Mouse (Mus musculus) right cerebral cortex, adult 2 months (tissue): ENCODE results near the gene Spata31d1a.
"Not testable (repeated sequence)": the region's sequence is repeated elsewhere in the genome, so short reads cannot be mapped to it uniquely, and the experiment has no call there.

Experiments used
- DNase-seq, 2 experiments: peaks; one replicate each; pipeline ENCODE4 v3.0.0; 2021 to 2022; ENCODE audit warnings: low spot score in 2 of 2

The Spata31d1a gene

DNA sequence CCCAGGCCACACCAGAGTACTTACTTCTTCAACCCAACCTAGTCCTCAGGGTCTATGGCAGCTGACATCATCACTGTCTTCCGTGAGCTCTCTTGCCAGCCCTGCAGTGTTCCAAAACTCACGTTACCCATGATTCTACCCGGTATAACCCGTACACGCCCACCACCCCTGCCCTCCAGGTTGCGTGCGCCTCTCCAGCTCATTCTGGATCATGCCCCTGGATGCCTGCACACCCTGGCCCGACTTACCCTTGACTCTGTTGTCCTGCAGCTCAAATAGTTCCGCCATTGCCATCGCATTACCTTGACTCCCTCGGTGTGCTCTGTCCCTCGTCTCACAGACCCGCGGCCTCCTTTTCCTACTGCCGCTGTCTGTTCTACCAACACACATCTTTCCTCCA, at the start of gene Spata31d1a:
Spata31d1a (minus strand) TSS at position 101 of the 400 bp plus-strand sequence.
- no peak for DNase-seq

DNA sequence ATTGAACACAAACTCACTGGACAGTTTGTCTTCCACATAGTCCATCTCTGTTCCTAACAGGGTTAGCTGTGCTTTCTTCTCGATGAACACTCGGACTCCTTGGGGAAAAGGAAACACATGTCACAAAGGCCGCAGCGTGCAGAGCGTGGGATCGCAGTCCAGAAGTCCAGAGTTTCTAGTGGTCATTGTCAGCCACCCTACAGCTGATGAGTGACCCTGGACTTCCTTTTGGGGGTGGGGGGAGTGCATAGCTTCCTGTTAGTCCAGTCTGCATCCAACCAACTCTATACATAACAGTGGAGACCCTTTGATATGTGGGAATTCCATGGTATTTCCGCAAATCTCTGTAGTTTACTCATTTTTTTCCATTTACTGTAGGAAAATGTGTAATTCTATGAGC, 46.8 kb upstream of the Spata31d1a start:
- DNase-seq, result no peak

DNA sequence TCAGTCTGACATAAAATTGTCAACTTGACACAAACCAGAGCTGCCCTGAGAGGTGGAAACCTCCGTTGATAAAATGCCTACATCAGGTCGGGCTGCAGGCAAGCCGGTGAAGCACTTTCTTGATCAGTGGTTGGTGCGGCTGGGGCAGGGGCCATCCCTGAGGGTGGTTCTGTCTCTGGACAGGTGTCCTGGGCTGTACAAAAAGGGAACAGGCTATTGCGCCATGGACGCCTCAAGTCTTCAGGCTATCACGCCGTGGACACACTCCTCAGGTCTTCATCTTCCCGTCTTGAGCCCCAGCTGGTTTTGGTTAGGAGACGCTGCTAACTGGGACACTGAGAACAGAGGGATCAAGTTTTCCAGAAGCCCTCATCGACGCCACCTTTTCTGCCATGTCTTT, 40.2 kb upstream of the Spata31d1a start:
- DNase-seq, result no peak

DNA sequence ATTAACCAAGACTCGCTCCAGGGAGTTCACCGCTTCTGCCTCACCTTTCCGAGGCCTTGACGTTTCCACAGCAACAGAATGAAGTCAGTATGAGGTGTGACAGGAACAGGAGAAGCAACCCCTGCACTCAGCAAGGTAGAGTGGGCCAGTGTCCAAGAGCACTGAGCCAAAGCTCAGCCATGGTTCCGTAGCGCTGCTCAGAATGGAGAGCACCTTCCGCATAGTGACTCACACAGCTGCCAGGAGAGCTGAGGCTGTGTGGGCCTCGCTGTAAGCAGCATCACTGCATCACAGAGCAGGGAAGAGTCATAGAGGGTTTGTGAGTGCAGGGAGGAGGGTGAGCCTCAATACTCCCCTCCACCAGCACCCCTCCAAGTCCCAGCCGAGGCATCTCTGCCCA, 36.6 kb upstream of the Spata31d1a start, which contains the start of gene 1700014D04Rik:
1700014D04Rik (minus strand) TSS at position 42 of the 400 bp plus-strand sequence.
- DNase-seq, result peak; percentile 72 to 75

DNA sequence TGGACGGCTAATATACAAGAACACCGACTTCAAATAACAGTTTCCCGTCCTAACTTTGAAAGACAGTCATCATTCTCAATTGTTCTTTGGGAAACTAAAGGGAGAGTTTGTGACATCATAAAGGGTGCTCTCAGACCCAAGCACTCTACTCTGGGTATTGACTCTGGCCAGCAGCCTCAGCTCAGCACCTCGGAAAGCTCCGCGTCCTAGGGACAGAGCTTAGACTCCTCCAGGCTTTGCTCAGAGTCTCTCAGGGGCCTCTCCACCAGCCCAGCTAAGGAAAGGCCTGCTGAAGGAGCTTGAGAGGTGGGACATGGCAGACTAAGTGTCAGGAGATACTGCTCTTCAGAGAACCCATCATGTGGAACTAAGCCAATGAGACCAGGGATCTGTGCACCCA, 36.0 kb upstream of the Spata31d1a start:
- no peak for DNase-seq

- peak; percentile 23 to 38 for DNase-seq
Measured at GRCm38 (mm10) chr13:59745462-59745861, 35.3 kb upstream of the Spata31d1a start.

DNA sequence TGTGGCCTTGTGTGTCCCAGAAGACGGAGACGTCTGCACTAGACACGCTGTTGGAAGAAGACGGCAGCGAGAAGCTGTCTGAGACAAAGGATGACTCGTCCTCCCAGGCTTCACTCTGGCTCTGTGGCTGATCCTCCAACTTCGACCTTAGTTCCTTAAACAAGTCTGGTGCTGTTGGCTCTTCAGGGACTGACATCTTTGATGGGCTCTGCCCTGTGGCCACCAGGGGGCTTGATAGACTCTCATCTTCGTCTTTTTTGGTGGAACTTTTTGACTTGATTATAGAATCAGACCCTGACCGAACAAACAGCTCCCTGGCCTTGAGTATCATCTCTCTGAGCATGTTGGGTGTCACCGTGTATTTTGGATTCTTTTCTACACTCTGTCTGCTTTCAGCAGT, 31.6 kb upstream of the Spata31d1a start:
- DNase-seq, result no peak

DNA sequence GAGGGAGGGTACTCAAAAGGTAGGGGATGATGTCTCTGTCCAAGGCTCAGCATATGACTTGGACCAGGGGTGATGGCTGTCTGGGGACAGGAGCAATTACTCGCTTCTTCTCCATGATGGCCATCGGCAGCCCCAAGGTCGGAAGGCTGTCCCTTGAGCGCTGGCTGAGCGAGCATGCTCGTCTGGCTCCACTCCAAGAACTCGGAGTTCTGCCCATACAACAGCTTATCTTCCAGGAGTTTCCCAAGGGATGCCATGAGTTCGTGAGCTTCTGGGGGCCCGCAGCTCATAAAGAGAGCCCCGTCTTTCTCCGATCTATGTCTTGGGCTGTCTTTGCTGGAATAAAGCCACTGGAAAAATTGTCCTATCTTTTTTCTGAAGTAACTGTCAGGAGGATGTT, 31.0 kb upstream of the Spata31d1a start:
- DNase-seq, result no peak

DNA sequence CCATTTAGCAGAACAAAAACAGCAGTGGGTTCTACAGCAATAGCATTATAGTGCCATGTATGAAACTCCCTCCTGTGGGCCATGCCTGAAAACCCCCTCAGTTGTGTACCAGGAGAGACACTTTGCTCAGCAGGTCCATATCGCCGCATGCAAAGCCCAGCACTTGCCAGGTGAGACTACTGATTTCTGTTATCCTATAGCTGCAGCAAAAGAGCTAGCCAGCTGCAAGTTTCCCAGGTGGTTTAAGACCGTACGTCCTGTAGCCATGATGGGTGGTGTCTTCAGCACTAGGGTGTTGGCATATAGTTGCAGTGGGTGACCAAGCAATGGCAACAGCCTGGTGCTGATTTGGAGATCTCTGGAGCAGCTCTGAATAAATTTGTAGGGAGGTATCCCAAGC, 29.3 kb upstream of the Spata31d1a start:
- no peak for DNase-seq

DNA sequence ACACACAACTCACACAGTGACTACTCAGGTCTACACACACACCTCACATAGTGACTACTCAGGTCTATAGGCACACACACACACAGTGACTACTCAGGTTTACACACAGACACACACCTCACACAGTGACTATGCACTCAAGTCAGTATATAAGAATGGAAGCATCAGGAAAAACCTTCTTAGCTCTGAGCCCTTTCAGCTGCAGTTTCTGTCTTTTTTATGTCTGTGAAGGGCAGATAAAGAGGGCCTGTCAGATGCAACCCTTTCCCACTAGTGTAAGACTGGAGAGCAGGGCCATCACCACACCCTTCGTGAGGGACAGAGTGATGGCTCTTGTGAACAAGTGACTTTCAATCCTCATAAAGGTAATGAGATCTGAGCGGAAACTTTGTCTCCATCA, 28.3 kb upstream of the Spata31d1a start:
- no peak for DNase-seq

GRCm38 (mm10) chr13:59735190-59735589, 25.1 kb upstream of the Spata31d1a start:
- DNase-seq, result no peak

DNA sequence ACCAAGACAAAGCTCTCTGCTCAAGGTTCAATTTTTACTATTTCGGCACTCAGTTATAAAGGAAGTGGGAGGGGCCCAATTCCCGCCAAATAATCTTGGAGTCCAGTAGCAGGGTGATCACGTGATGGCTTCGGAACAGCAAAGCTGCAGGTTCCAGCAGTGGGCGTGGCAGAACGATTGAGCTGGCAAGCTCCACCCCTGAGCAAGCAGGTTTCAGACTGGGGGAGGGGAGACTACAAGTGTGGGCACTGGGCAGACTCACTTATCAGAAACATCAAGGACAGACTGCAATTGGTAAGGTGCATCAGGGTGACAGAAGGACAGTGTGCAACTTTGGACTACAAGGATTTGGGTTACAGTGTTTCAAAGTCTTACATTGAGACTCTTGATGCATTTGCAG, 24.2 kb upstream of the Spata31d1a start:
- DNase-seq, result not testable (repeated sequence)

DNA sequence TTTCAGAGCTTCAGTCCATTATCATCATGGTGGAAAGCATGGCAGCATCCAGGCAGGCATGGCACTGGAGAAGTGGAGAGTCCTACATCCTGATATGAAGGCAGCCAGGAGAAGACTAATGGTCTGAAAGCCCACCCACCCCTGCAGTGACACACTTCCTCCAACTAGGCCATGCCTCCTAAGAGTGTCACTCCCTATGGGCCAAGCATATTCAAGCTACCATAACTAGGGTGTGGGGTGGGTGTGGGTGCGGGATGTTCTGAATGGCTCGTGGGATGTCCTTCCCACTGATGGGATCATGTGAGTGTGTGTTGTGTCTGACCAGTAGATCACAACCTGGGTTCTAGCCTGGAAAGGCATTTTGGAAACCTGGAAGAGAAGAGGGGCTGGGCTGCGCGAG, 23.8 kb upstream of the Spata31d1a start:
- DNase-seq, result no peak

GRCm38 (mm10) chr13:59731652-59732051, 21.5 kb upstream of the Spata31d1a start, which contains the start of gene Spata31d1d:
Gene Spata31d1d (minus strand): TSS chr13:59731752.
- no peak for DNase-seq

GRCm38 (mm10) chr13:59728378-59729093, 18.4 kb upstream of the Spata31d1a start:
- DNase-seq, result peak; percentile 87 to 91

DNA sequence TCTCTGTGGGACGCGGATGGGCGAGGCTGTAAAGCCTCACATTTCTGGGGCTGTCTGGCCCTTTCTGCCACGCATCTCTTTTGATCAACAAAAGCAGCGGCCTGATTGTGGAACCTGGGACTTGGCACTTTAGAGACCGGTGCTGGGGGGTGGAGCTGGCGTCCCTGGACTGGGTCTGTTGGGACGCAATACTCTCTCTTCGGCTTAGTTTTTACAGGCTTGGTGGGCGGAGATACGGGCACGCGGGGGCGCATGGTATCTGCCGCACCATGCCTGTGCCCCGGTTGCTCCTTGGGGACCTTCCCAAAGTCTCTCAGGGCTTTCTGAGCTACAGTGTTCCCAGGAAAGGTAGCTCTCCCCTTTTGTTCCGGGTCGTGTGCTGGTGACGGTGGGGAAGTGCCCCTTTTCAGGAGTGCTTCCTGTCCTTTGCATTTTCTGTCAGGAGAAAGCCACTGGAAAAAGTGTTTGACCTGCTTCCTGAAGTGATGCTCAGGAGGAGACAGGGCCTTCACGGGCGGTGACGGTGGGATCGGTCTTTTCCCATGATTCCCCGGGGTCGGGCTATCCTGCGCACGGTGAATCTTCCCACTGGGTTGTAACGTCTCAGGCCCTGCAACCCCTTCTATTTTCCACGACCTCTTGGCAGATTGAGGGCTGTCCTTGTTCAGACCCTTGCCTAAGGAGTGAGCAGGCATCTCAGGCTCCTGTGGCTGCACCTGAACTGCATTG, 16.2 kb upstream of the Spata31d1a start:
- no peak for DNase-seq

DNA sequence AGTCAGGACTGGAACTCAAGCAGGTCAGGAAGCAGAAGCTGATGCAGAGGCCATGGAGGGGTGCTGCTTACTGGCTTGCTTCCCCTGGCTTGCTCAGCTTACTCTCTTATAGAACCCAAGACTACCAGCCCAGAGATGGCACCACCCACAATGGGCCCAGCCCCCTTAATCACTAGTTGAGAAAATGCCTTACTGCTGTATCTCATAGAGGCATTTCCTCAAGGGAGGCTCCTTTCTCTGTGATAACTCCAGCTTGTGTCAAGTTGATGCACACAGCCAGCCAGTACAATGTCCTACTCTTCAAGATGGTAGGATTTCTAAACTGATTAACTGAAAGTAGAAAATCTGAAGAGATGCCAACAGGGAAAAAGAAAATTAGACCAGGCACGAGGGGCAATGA, 12.0 kb upstream of the Spata31d1a start:
- not testable (repeated sequence) for DNase-seq

GRCm38 (mm10) chr13:59719475-59719874, 9.3 kb upstream of the Spata31d1a start:
- no peak for DNase-seq

- not testable (repeated sequence) for DNase-seq
Measured at GRCm38 (mm10) chr13:59718857-59719440, 8.8 kb upstream of the Spata31d1a start.

DNA sequence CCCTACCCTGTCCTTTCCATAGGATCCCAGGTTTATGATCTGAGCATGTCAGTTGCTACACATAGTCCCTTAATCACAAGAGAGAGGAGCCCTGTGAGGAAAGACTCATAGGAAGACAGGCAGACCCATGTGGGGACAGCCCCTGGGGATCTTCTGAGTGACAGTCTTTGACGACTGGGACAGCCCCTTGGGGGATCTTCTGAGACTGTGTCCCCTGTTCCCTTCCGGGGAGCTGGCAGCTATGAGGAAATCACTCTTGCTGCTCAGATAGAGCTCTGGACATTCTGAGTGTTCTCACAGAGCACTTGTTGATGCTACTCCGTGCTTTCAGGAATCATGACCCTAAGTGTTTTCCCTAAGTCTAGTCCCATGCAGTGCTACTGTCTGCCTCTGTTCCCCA, 3.6 kb upstream of the Spata31d1a start:
- DNase-seq, result no peak

- DNase-seq, result not testable (repeated sequence)
Measured at GRCm38 (mm10) chr13:59711984-59712383, 1.9 kb upstream of the Spata31d1a start, which contains the start of gene Spata31d1b. Gene Spata31d1b (plus strand): TSS chr13:59712284.

DNA sequence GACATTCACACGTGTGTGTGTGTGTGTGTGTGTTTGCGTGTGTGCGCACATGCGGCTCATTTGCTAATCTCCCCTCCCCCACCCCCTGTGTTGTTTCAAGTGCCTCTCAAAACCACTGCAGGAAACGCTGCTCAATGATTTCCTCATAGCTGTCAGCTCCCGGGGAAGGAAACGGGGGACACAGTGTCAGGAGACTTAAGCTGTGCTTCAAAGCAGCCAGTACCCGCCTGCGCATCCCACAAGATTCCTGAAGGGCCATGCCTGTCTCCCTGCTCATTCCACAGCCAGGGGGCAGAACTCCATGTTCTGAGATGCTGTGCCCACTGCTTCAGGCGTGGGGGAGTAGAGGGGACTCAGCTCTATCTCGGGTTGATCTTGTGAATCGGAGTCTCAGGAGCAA, 5.6 kb downstream of the Spata31d1a start:
- peak; percentile 26 to 32 for DNase-seq

- DNase-seq, result peak; percentile 48 to 52
Measured at GRCm38 (mm10) chr13:59703514-59703913, 6.6 kb downstream of the Spata31d1a start.
